Mouse (Mus musculus) thymus, postnatal 25 days (tissue): ENCODE results near the gene Tbrg4.

Experiments
- DNase-seq: peaks from one replicate; pipeline ENCODE4 v3.0.0; 2022

Gene Tbrg4

DNA sequence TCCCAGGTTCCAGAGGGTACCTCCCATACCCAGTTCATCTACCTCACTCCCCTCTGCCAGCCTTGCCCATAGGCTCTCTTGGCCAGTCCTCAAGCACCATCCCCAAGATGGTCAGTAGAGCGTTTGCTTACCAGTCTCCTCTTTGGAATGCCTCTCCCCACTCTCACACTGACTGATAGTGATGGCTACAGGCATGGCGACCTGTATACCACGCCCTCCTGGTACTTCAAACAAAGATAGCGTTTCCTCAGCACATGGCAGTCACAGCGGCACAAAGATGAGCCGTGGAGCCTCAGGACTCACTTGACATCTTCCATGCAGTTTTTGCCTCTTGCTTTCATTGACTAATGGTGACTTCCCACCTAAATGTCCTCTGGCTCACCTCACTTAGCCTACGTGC, 36.0 kb downstream of the Tbrg4 start:
- no peak for DNase-seq

DNA sequence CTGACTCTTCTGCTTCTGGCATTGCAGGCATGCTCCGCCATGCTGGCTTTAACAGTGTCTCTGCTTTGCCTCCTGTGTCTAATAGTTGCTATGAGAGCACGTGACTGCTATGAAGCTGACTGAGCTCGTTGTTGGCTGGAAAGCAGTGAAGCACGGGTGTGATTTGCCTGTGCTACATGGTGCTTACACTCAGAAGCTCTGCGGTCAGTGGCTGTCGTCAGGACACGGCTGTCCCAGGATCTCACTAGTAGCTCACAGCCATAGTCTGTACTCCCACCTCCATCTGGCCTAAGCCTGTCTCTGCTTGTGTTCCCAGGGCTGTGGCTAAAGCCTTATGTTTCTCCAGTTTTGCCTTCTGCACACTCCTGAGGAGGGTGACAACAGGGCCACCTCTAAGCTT, 37.6 kb downstream of the Tbrg4 start:
- no peak for DNase-seq

DNA sequence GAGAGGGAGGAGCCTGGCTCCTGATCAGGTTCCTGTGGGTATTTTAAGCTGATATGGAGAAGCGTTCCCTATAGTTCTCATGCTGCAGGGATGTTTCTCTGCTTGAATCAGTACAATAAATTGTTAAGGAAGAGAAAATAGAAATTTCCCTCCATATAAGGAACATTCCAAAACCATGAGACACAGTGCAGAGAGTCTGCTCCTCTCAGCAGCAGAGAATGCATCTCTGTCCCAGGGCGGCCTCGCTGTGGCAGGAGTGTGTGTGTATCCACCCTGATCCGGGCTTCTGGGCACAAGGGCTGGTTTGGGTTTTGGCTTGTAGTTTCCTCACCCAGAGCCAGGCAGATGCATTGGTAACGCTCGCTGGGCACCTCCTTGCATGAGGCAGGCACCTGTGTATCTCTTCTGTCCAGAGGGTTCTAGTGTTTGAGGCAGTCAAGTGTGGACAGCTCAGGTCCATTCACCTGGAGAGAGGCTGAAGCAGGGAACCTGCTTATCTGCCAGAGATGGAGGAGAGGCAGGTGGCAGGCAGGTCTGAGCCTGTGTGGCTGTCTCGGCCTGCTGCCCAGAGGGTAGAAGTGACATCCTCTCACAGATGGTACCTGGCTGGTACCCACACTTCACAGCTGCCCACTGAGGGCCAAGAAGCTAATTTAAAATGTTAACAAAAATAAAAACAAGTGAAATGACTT, 38.5 kb downstream of the Tbrg4 start:
- no peak for DNase-seq

DNA sequence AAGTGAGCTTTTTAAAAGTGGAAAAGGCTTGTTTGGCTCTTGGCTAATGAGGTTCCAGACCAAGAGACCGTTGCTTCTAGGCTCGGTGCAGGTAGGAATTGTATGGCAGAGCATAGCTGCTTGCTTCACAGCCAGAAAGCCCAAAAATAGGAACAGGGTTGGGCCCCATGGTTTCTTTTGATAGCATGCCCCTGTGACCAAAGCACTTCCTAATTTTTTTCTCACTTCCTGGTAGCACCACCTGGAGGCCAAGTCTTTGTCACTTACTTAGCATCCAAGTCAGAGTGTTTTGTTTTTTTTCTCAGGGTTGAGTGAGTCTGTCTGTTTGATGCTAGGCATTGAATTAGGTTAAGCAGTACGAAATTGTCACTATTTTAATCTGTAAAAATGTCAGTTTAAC, 39.2 kb downstream of the Tbrg4 start:
- no peak for DNase-seq

DNA sequence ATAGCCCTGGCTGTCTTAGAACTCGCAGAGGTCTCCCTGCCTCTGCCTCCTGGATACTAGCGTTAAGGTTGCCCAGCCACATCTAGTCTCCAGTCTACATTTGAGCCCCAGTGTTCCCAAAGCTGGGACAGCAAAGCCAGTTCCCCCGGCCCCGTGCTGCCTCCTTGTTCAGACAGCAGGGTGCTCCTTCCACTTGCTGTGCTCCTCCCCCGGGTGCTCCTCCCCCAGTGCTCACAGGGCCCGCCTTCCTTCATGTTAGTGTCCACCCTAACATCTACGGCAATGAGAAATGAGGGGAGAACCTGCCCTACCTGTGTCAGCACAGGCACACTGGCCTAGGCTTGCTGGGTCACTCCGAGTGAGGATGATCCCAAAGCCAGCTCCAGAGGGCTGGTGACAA, 40.1 kb downstream of the Tbrg4 start:
- no peak for DNase-seq

DNA sequence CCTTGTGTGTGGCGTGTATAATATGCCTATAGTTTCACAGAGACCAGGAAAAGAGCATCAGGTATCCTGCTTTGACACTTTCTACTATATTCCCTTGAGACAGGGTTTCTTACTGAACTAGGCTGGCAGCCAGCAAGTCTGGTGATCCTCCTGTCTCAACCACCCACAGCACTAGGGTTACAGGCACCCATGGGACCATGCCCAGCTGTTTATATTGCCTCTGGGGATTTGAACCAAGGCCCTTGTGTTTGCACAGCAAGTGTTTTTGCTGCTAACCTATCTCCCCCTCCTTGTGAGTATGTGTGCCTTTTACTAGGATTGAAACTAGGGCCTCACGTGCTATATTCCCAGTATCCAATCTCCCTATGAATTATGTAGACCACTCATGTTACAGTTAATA, 44.3 kb downstream of the Tbrg4 start:
- no peak for DNase-seq

DNA sequence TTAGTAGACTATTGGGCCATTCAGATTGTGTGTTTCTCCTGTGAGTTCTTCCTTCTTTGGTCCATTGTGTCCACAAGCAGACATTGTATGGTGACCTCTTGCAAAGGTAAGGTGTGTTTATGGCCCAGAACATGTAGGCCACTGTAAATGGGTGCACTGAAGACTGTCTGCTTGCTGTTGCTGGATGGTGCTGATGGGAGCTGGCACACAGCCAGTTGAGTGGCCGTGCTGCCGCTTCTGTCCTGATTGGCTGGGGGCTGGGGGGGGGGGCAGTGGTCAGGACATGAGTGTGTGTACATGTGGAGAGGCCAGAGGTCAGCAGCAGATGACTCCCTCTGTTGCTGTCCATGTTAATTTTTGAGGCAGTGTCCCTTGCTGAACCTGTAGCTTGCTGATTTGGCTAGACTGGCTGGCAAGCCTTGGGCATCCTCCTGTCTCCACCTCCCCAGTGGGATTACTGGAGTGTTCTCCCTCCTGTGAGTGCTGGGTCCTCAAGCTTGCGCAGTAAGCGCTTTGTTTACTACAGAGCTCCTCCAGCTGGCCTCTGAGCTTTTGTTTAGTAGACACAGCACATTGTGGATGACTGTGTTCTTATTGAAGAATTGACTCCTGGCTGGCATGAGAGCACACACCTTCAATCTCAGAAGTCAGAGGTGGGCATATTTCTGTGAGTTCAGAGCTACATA, 45.7 kb downstream of the Tbrg4 start:
- DNase-seq = no peak

DNA sequence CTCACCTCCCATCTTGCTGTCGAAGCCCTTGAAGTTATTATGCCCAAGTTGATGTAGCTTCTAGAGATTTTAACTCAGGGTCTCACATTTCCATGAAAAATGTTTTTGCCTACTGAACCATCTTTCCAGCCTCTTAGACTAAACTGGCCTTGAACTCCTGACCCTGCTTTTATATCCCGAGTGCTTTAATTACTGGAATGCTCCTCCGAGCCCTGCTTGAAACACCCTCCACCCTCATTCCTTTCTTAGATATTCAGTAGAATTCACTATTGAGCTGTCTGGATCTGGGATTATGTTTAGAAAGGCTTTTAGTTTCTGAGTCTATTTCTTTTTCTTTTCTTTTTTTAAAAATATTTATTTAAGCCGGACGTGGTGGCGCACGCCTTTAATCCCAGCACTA, 46.5 kb downstream of the Tbrg4 start:
- no peak for DNase-seq

DNA sequence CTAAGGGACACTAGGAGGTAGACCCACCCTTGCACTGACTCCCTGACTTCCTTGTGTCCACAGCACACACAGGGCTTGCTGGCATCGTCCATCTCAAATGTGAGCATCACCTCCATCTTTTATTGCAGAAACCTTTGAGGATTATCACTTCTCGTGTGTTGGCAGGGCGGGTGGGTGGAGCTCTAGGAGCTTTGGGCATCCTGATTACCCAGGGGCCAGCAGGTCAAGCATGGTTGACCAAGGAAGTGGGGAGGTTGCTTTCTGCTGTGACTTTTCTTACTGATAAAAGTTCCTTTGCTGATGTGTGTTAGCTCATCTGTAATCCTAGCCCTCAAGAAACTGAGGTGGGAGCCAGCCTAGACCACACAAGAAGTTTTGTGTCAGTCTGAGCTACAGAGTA, 49.7 kb downstream of the Tbrg4 start:
- no peak for DNase-seq

DNA sequence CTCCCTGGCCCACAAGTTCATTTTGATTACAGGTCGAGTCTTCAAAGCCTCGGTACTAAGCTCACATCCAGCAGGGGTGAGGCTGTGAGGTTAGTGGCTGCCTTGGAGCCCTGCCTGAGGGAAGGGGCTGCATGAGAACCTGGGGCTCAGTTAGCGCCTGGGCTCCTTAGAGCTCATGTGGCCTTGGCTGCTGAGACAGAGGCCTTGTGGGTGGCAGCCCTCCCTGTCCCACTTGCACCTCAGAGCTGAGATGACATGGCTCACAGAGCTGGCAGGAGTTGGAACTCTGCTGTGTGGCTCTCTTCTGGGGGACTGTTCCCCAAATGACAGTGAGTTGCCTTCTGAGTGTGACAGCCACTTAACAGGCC, 56.5 kb downstream of the Tbrg4 start:
- no peak for DNase-seq

DNA sequence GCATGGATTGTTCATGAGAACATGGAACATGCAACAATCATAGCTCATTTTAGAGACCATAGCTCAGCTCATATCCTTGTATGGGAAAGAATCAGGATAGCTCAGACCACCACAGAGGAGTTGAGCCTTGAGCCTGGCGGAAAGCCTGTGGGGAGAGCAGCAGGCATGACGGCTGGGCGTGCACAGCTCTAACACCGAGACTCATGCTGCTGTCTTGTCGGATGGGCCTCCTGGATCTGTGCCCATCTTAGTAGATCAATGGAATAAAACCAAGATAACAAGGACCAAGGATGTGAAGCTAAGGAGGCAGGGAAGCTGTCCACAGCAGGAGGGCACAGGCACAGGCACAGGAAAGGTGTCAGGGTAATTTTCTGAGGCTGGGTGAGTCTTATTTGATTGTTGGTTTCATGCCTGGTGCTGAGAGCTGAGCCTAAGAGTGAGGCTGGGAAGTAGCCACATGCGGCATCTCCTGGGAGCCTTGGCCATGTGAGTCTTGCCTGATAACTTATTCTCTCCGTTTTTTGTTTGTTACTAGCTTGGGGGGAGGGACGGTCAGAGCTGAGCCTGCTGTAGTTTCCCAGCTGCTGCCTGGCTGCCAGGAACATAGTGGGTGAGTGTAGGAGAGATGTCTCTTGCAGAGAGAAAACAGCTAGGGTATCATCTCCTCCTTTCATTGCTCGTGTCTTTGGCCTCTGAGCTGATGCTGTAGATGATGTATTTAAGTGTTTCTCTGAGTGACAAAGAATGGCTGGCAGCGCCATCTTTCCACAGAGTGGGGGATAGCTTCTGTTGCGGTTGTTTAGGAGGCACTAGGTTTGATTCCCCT, 57.1 kb downstream of the Tbrg4 start:
- peak; percentile 36 for DNase-seq

DNA sequence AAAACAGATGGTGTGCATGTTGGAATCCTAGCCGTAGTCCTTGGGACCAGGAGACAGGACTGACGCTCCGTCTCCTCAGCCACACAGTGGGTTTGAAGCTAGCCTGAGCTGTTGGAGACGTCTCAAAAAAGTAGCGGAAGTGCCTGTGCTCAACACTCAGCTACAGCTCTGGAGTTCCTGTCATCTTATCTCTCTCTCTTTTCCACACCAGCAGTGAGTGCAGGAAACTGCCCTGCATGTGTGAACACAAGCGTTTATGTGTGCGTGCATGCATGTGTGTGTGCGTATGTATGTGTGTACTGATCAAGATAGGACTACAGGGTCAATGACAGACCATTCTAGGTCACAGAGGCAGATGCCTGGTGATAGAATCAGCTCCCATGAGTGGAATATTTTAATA, 57.9 kb downstream of the Tbrg4 start:
- no peak for DNase-seq

DNA sequence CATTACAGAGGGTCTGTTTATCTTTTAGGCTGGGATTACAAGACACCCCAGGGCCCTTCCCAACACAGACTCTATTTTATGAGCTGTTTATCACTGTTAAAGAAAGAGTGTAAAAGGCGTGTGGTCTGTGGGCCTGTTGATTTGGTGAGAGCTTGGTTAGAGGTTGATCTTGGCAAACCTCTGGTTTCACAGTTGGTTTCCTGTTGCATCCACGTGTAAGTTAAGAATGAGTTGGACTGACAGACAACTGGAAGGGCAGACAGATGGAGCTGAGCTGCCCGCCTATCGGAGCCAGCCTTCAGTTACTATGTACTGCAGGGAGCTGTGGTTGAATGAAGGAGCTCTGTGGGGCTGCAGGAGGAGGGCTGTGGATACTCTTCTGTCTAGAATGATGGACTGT, 59.4 kb downstream of the Tbrg4 start:
- DNase-seq = no peak
